Mouse (Mus musculus) cerebellum, adult 2 months (tissue): ENCODE data around the gene Ppm1h. TPM values are rescaled to one million over a fixed set of nuclear protein-coding genes. Genes with fewer than 3 reads are reported as not detected.

Experiments
- DNase-seq, 2 experiments: peaks; one replicate each; pipeline ENCODE4 v3.0.0; 2021
- H3K27ac ChIP-seq: fragments of 200-500 bp; 2 replicates; pipeline ENCODE4 v1.5.1; 2012; ENCODE audit warnings: low read length, control low read depth, inconsistent platforms; ENCODE audit not compliant: insufficient read depth
- H3K27me3 ChIP-seq: fragments of 200-500 bp; 2 replicates; pipeline ENCODE4 v1.6.1; 2012; ENCODE audit warnings: inconsistent platforms, mild to moderate bottlenecking, low read length, moderate library complexity; ENCODE audit not compliant: control insufficient read depth, insufficient read depth
- H3K4me1 ChIP-seq: fragments of 200-500 bp; 2 replicates; pipeline ENCODE4 v1.6.1; 2011; ENCODE audit warnings: low read length; ENCODE audit not compliant: control insufficient read depth, insufficient read depth
- H3K4me3 ChIP-seq: fragments of 200-500 bp; replicated peaks from 2 replicates; pipeline ENCODE3; 2011; ENCODE audit warnings: mild to moderate bottlenecking, low read depth, low read length, control low read depth; ENCODE audit not compliant: insufficient read depth
- CTCF ChIP-seq: fragments of 200-500 bp; IDR thresholded peaks from 2 replicates; pipeline ENCODE4 v1.5.1; 2011; ENCODE audit warnings: low read depth, mild to moderate bottlenecking, control low read depth, low read length, moderate library complexity, borderline replicate concordance; ENCODE audit not compliant: insufficient read depth
- POLR2A ChIP-seq: fragments of 200-500 bp; IDR thresholded peaks from 2 replicates; pipeline ENCODE4 v1.6.1; 2011; ENCODE audit warnings: low read length, control low read depth, borderline replicate concordance; ENCODE audit not compliant: insufficient read depth
- whole genome bisulfite sequencing: fragments of 180-500 bp; shearing (Covaris S2); methylation state at CpG from one replicate; pipeline ENCODE4 v1.1.7; 2018; 5-methylcytosine and 5-hydroxymethylcytosine counted together
- polyA plus RNA-seq: library from polyadenylated mRNA; depleted of rRNA; stranded (reverse); fragments of >200 nt; gene quantifications from 2 replicates; pipeline ENCODE4 v1.2.3, GENCODE M21; 2012

Ppm1h gene
- polyA plus RNA-seq, 1 experiment: 30.4 TPM

DNA sequence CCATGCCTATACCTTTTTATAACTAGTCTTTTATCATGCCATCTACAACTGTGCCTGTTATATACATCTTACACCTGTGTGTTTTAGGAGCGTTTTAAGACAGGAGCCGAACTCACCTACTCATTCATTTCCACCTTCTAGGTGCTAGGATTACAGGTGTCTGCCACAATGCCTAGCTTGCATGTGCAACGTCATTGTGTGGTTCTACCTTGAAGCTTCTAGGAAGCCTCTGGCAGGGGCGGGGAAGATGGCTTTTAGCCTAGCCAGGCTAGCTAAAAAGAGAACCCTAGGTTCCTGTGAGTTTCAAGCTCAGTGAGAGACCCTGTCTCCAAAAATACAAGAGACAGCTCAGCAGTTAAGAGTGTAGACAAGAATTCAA lies 122.2 kb downstream of the Ppm1h start:
- no peak for TF ChIP-seq POLR2A
- TF ChIP-seq CTCF: no peak
- DNase-seq: no peak
- no peaks in the 10 kb centered on the region for H3K4me1 ChIP-seq
- no peak overlapping the region for H3K27ac ChIP-seq
- H3K4me3 ChIP-seq: no peak overlapping the region
- no peaks in the 10 kb centered on the region for H3K27me3 ChIP-seq
- 87% methylated on average over 4 of the region's 4 CpGs for whole genome bisulfite sequencing

DNA sequence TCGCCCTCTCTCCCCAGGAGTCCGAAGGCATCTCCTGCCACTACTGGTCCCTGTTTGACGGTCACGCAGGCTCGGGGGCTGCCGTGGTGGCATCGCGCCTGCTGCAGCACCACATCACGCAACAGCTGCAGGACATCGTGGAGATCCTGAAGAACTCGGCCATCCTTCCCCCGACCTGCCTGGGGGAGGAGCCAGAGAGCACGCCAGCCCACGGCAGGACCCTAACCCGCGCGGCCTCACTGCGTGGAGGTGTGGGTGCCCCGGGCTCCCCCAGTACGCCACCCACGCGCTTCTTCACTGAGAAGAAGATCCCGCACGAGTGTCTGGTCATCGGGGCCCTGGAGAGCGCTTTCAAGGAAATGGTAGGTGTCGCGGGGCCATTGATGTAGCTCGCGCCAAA lies 123.7 kb downstream of the Ppm1h start:
- no peak for DNase-seq
- Histone ChIP-seq H3K27ac (no peak overlapping the region), H3K4me3 (no peak overlapping the region), H3K4me1 (no peaks in the 10 kb centered on the region), H3K27me3 (no peaks in the 10 kb centered on the region)
- 51% methylated on average over 30 of the region's 30 CpGs for WGBS
- TF ChIP-seq CTCF: no peak
- no peak for TF ChIP-seq POLR2A

DNA sequence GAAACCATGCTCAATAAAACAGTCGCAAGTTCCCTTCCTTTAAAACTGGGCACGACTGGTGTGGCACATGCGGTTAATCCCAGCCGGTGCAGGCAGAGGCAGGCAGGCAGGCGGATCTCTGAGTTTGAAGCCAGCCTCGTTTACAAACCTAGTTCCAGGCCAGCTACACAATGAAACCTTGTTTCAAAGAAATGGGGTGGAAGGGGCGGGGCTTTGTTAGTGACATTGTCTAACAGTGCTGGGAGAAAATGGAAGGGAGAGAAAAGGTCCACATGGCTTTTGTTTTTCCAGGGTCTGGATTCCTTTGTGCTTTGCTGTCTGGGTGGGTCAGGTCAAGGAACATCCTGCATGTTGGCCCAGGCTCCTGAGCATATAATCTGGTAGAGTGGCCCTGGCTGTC lies 124.3 kb downstream of the Ppm1h start:
- peaks cover 6% of the 10 kb centered on the region; the same call in 1 of the 2 replicates for H3K4me1 ChIP-seq
- H3K27me3 ChIP-seq: no peaks in the 10 kb centered on the region
- WGBS: 70% methylated on average over 7 of the region's 7 CpGs
- DNase-seq: no peak
- H3K27ac ChIP-seq: no peak overlapping the region
- TF ChIP-seq CTCF (no peak), POLR2A (no peak)
- no peak overlapping the region for H3K4me3 ChIP-seq

DNA sequence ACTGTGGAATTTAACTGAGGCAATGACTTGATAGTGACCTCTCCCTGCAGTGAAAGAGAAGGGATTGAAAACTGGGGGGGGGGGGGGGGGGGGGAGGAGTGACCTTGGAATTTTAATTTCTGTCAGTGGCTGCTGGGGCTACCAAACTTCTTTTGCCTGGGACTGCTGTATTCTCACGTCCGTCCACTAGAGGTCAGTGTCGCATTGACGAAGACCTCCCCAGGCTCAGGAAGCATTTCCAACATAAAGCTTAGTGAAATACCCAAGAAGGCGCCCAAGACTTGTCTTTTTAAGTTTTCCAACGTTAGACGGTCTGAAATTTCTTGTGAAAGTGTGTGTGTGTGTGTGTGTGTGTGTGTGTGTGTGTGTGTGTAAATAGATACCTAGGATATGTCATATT lies 125.3 kb downstream of the Ppm1h start:
- peak; percentile 49 to 78 for DNase-seq
- Histone ChIP-seq H3K4me3 (no peak overlapping the region), H3K27me3 (no peaks in the 10 kb centered on the region), H3K27ac (no peak overlapping the region), H3K4me1 (peaks cover 11% of the 10 kb centered on the region)
- TF ChIP-seq POLR2A (no peak), CTCF (peak; percentile 87)
- 13% methylated on average over 7 of the region's 7 CpGs for WGBS

- WGBS: 71% methylated on average over 2 of the region's 2 CpGs
- Histone ChIP-seq H3K27ac (no peak overlapping the region), H3K4me3 (no peak overlapping the region), H3K4me1 (peaks cover 18% of the 10 kb centered on the region), H3K27me3 (no peaks in the 10 kb centered on the region)
- DNase-seq: no peak
- no peak for TF ChIP-seq CTCF
- no peak for TF ChIP-seq POLR2A
These were observed 127.3 kb downstream of the Ppm1h start for GRCm38 (mm10) chr10:122805866-122806265.

DNA sequence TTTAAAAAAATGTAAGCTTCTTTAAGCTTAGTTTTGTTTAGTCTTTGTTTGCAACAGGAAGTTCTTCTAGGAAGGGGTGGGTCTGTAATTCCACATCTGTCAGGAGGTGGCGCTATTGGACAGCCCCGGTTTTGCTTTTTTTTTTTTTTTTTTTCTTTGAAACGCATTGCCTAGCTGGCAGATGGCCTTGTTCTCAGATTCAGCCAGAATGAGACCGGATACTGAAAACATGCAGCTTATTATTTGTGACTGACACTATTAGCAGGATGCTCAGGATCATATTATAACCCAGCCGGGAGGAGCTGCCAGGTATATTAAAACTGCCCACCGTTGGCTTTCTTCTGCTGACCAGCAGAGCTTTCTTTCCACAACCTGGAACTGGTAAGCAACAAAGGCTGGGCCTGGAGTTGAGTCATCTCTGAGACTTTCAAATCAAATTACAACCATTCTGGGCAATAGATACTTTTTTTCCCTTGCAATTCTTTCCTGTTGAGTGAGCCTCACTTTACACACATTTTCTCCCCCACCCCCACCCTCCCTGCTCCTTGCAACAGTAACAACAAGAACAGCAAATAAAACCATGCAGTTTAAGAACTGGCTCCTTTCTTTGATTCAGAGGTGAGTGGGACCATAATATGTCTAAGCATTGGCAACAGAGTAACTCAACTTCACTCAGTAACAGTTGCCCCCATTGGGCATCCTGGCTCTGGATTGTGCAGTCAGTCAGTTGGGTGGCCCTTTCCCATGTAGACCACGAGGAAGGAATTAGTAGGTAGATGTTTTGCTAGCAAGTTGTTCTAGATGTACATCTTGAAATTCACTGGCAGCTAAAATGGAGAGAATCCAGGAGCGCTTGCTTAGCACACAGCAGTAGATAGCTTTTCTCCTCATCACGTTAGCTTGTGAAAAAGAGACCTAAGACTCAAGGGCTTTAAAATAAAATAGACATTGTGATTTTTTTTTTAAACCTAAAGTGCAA lies 128.9 kb downstream of the Ppm1h start:
- H3K27me3 ChIP-seq: no peaks in the 10 kb centered on the region
- no peak overlapping the region for H3K4me3 ChIP-seq
- 13% methylated on average over 9 of the region's 9 CpGs for WGBS
- H3K4me1 ChIP-seq: peaks cover 18% of the 10 kb centered on the region
- TF ChIP-seq POLR2A: no peak
- TF ChIP-seq CTCF: peak; percentile 67; the same call in 1 of the 2 replicates
- peak overlapping the region; percentile 79 for H3K27ac ChIP-seq
- DNase-seq: peak; percentile 80 to 89

DNA sequence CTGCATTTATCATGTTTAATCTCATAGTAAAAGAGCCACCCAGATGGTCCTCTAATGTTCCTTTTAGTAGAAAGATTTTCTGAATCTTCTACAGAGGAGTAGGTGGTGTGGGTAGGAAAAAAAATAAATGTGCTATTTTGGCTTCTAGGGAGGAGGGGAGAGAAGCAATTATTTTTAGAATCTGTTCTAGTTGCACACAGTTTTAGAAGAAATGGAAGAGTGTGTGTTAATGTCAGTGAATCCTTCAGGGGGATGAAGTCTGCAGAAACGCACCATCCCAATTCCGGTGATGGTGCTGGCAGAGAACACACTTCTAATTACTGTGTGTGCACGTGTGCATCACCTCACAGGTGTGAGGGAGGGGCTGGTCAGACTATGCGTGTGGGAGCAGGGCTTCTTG lies 129.6 kb downstream of the Ppm1h start:
- peaks cover 18% of the 10 kb centered on the region for H3K4me1 ChIP-seq
- DNase-seq: no peak
- no peak for TF ChIP-seq POLR2A
- no peak for TF ChIP-seq CTCF
- WGBS: 12% methylated on average over 4 of the region's 4 CpGs
- H3K27me3 ChIP-seq: no peaks in the 10 kb centered on the region
- H3K27ac ChIP-seq: peak overlapping the region; percentile 91; the same call in 1 of the 2 replicates
- H3K4me3 ChIP-seq: no peak overlapping the region

- Histone ChIP-seq H3K27me3 (no peaks in the 10 kb centered on the region), H3K27ac (no peak overlapping the region), H3K4me3 (no peak overlapping the region), H3K4me1 (peaks cover 22% of the 10 kb centered on the region)
- 92% methylated on average over 8 of the region's 8 CpGs for WGBS
- no peak for DNase-seq
- TF ChIP-seq POLR2A (no peak), CTCF (no peak)
These were observed 131.3 kb downstream of the Ppm1h start for GRCm38 (mm10) chr10:122809851-122810250.
